Mouse (Mus musculus): Measurements from ENCODE around the gene Enpp4. TPM values are rescaled to one million over a fixed set of nuclear protein-coding genes. Genes with fewer than 3 reads are reported as not detected.

The Enpp4 gene
- total and polyA plus RNA-seq, 2 experiments from 2014 or later: 6.1 to 6.2 TPM

- H3K27me3 ChIP-seq (ENCODE audit: insufficient read depth, low read length): no peaks in the 10 kb centered on the region
- TF ChIP-seq CTCF (IDR thresholded peaks at IDR 0.05): no peak
- H3K36me3 ChIP-seq (ENCODE audit: insufficient read depth, low read length): peaks cover 42% of the 10 kb centered on the region
- H3K4me2 ChIP-seq (ENCODE audit: low read depth, low read length, poor library complexity, severe bottlenecking): no peak overlapping the region
- 92% methylated on average over 4 of the region's 4 CpGs for WGBS
- H3K4me3 ChIP-seq (ENCODE audit: low read depth, low read length): no peak overlapping the region
- H3K4me1 ChIP-seq (ENCODE audit: insufficient read depth, low read length): peaks cover 4% of the 10 kb centered on the region; the same call in 1 of the 2 replicates
- H3K9me3 ChIP-seq (ENCODE audit: low read length): no peaks in the 10 kb centered on the region
- DNase-seq (ENCODE audit: low spot score): no peak
- no peak overlapping the region for H3K9ac ChIP-seq (replicated peaks; ENCODE audit: low read length, poor library complexity, severe bottlenecking)
- no peak for ATAC-seq (ENCODE audit: low FRiP score)
- H3K27ac ChIP-seq (ENCODE audit: low read depth, low read length): no peak overlapping the region
These were observed 22.5 kb downstream of the Enpp4 start for GRCm38 (mm10) chr17:44083156-44083555.

- peak within 1 kb of the TSS; percentile 96 for H3K27ac ChIP-seq (ENCODE audit: low read depth, low read length)
- peaks cover 18% of the 10 kb centered on the region for H3K36me3 ChIP-seq (ENCODE audit: insufficient read depth, low read length)
- DNase-seq (ENCODE audit: low spot score) (peak; percentile 97), ATAC-seq (ENCODE audit: low FRiP score) (peak; percentile 99)
- H3K4me1 ChIP-seq (ENCODE audit: insufficient read depth, low read length): peaks cover 6% of the 10 kb centered on the region; the same call in 1 of the 2 replicates
- H3K4me3 ChIP-seq (ENCODE audit: low read depth, low read length): peak within 1 kb of the TSS; percentile 66
- peak within 1 kb of the TSS; percentile 89 for H3K9ac ChIP-seq (replicated peaks; ENCODE audit: low read length, poor library complexity, severe bottlenecking)
- TF ChIP-seq CTCF (IDR thresholded peaks at IDR 0.05): no peak
- no peaks in the 10 kb centered on the region for H3K9me3 ChIP-seq (ENCODE audit: low read length)
- under 1% methylated on average over 31 of the region's 31 CpGs for WGBS
- no peaks in the 10 kb centered on the region for H3K27me3 ChIP-seq (ENCODE audit: insufficient read depth, low read length)
- H3K4me2 ChIP-seq (ENCODE audit: low read depth, low read length, poor library complexity, severe bottlenecking): peak within 1 kb of the TSS; percentile 76
These were observed 26.8 kb downstream of the Enpp4 start, which contains the start of gene Enpp5 for GRCm38 (mm10) chr17:44078631-44079350. TSS of gene Enpp5 (plus strand) at chr17:44078813.

- TF ChIP-seq CTCF (IDR thresholded peaks at IDR 0.05): no peak
- no peak overlapping the region for H3K4me3 ChIP-seq (ENCODE audit: low read depth, low read length)
- no peak for DNase-seq (ENCODE audit: low spot score)
- H3K9me3 ChIP-seq (ENCODE audit: low read length): no peaks in the 10 kb centered on the region
- H3K9ac ChIP-seq (replicated peaks; ENCODE audit: low read length, poor library complexity, severe bottlenecking): no peak overlapping the region
- WGBS: 67% methylated on average over 2 of the region's 2 CpGs
- no peak overlapping the region for H3K27ac ChIP-seq (ENCODE audit: low read depth, low read length)
- peaks cover 11% of the 10 kb centered on the region for H3K36me3 ChIP-seq (ENCODE audit: insufficient read depth, low read length)
- ATAC-seq (ENCODE audit: low FRiP score): no peak
- H3K27me3 ChIP-seq (ENCODE audit: insufficient read depth, low read length): no peaks in the 10 kb centered on the region
- no peak overlapping the region for H3K4me2 ChIP-seq (ENCODE audit: low read depth, low read length, poor library complexity, severe bottlenecking)
- H3K4me1 ChIP-seq (ENCODE audit: insufficient read depth, low read length): peaks cover 6% of the 10 kb centered on the region; the same call in 1 of the 2 replicates
These were observed 27.8 kb downstream of the Enpp4 start for GRCm38 (mm10) chr17:44077843-44078160.

- DNase-seq (ENCODE audit: low spot score) (no peak), ATAC-seq (ENCODE audit: low FRiP score) (no peak)
- TF ChIP-seq CTCF (IDR thresholded peaks at IDR 0.05): no peak
- Histone ChIP-seq H3K4me3 (ENCODE audit: low read depth, low read length) (no peak overlapping the region), H3K9ac (replicated peaks; ENCODE audit: low read length, poor library complexity, severe bottlenecking) (no peak overlapping the region), H3K27me3 (ENCODE audit: insufficient read depth, low read length) (no peaks in the 10 kb centered on the region), H3K4me2 (ENCODE audit: low read depth, low read length, poor library complexity, severe bottlenecking) (no peak overlapping the region), H3K9me3 (ENCODE audit: low read length) (no peaks in the 10 kb centered on the region), H3K27ac (ENCODE audit: low read depth, low read length) (no peak overlapping the region), H3K36me3 (ENCODE audit: insufficient read depth, low read length) (peaks cover 11% of the 10 kb centered on the region), H3K4me1 (ENCODE audit: insufficient read depth, low read length) (peaks cover 6% of the 10 kb centered on the region; the same call in 1 of the 2 replicates)
- 86% methylated on average over 12 of the region's 12 CpGs for WGBS
These were observed 28.3 kb downstream of the Enpp4 start for GRCm38 (mm10) chr17:44077146-44077842.

- no peak overlapping the region for H3K9ac ChIP-seq (replicated peaks; ENCODE audit: low read length, poor library complexity, severe bottlenecking)
- H3K4me1 ChIP-seq (ENCODE audit: insufficient read depth, low read length): peaks cover 6% of the 10 kb centered on the region; the same call in 1 of the 2 replicates
- no peak overlapping the region for H3K27ac ChIP-seq (ENCODE audit: low read depth, low read length)
- WGBS: 54% methylated on average over 6 of the region's 6 CpGs
- DNase-seq (ENCODE audit: low spot score) (peak; percentile 53), ATAC-seq (ENCODE audit: low FRiP score) (no peak)
- no peaks in the 10 kb centered on the region for H3K27me3 ChIP-seq (ENCODE audit: insufficient read depth, low read length)
- TF ChIP-seq CTCF (IDR thresholded peaks at IDR 0.05): peak; percentile 81
- peaks cover 7% of the 10 kb centered on the region for H3K36me3 ChIP-seq (ENCODE audit: insufficient read depth, low read length)
- no peak overlapping the region for H3K4me3 ChIP-seq (ENCODE audit: low read depth, low read length)
- no peaks in the 10 kb centered on the region for H3K9me3 ChIP-seq (ENCODE audit: low read length)
- no peak overlapping the region for H3K4me2 ChIP-seq (ENCODE audit: low read depth, low read length, poor library complexity, severe bottlenecking)
These were observed 29.4 kb downstream of the Enpp4 start for GRCm38 (mm10) chr17:44076051-44076680.

Measured in midbrain, postnatal 0 days (tissue).